Mouse (Mus musculus) G1E (cell line): Measurements from ENCODE around the gene Zdbf2.

Experiments used
- CTCF ChIP-seq: IDR thresholded peaks from 2 replicates; pipeline ENCODE4 v1.5.1; 2012; ENCODE audit warnings: low read depth, low read length, inconsistent platforms, mixed read lengths
- GATA1 ChIP-seq: IDR thresholded peaks from 2 replicates; pipeline ENCODE4 v1.6.1; 2012; ENCODE audit warnings: borderline replicate concordance, low read length, inconsistent platforms, mixed read lengths
- POLR2AphosphoS5 ChIP-seq: IDR thresholded peaks from 2 replicates; pipeline ENCODE4 v1.6.1; 2012; ENCODE audit warnings: low read depth, low read length, inconsistent platforms; ENCODE audit not compliant: insufficient replicate concordance
- TAL1 ChIP-seq: conservative IDR thresholded peaks from 2 replicates; pipeline ENCODE4 v1.6.1; 2012; ENCODE audit warnings: low read depth, low read length, inconsistent platforms, mixed read lengths

DNA sequence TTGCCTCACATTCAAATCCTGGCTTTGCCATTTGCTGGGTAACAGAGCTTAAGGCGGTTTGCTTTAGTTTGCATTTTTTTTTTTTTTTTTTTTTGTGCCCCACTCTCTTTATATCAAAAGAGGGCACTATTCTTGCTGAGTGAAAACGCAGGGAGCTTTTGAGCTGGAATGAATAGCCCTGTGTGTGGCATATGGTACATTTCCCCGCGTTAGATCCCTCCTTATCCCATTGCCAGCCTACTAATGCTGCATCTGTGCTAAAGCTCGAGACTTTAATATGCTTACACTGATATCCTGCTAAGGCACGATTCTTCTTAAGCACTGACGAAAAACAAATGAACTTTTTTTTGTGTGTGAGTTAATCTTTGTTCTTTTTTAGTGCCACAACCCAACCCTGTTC lies 20.9 kb downstream of the Zdbf2 start:
- TF ChIP-seq CTCF (no peak), GATA1 (no peak), TAL1 (no peak), POLR2AphosphoS5 (no peak)
